Comparison of ENCODE assay signal across 9 mouse cellular contexts in genomic region chr9:53990921-53991320, GRCm38 (mm10). TPM values are rescaled to one million over a fixed set of nuclear protein-coding genes. Genes with fewer than 3 reads are reported as not detected.
DNase-seq lines count a peak whose midpoint lies in the region; ATAC-seq and TF ChIP-seq lines count a peak whose summit lies in the region.
"Had no signal": no experiment of that assay in that cellular context is flagged by ENCODE, and none has a peak within 500 bp of the region (broad histone marks: within the 10 kb centered on the region; RNA-seq: fewer than 3 reads in every experiment).

No protein-coding gene starts in this region.

- DNase-seq in gastrocnemius, postnatal 10 days = peak; percentile 25
- no peak for DNase-seq in gastrocnemius, adult 8-10 months (ENCODE audit: low spot score in 2 of 2)
- DNase-seq in c-Kit-positive CD71-negative TER-119-negative erythroid progenitor cells, embryonic 14.5 days (ENCODE audit: low read depth) = peak; percentile 23
- DNase-seq in forelimb bud, embryonic 11.5 days (ENCODE audit: low read depth, low spot score) = peak; percentile 70
- peak; percentile 35 to 37 for DNase-seq in kidney, postnatal 4 days
- DNase-seq in urinary bladder, postnatal 36 days (ENCODE audit: low spot score in 2 of 2) = no peak

- H3K79me3 ChIP-seq in C2C12 (ENCODE audit: low read depth) = no peaks in the 10 kb centered on the region

- H3K36me3 ChIP-seq in C2C12 (ENCODE audit: control insufficient read depth, insufficient read depth) = no peaks in the 10 kb centered on the region
- H3K36me3 ChIP-seq in midbrain, embryonic 15.5 days (replicated peaks) = no peaks in the 10 kb centered on the region
- H3K36me3 ChIP-seq: liver, embryonic 15.5 days had no signal

- H3K27me3 ChIP-seq in C2C12 (ENCODE audit: control insufficient read depth, insufficient read depth, insufficient read length) = no peaks in the 10 kb centered on the region
- no peaks in the 10 kb centered on the region for H3K27me3 ChIP-seq in midbrain, embryonic 15.5 days (replicated peaks)
- H3K27me3 ChIP-seq: liver, embryonic 15.5 days had no signal

- H3K9ac ChIP-seq in midbrain, embryonic 15.5 days = no peak overlapping the region
- H3K9ac ChIP-seq: liver, embryonic 15.5 days had no signal

- H3ac ChIP-seq in C2C12 (ENCODE audit: control insufficient read depth, insufficient read length, low read depth) = no peak overlapping the region

- peak; percentile 87 for ATAC-seq in midbrain, embryonic 15.5 days (replicated peaks)

- no peak overlapping the region for H3K4me3 ChIP-seq in C2C12 (ENCODE audit: insufficient read depth, poor library complexity, severe bottlenecking)
- no peak overlapping the region for H3K4me3 ChIP-seq in midbrain, embryonic 15.5 days
- H3K4me3 ChIP-seq: liver, embryonic 15.5 days had no signal

- no peaks in the 10 kb centered on the region; the same call in 1 of the 2 replicates for H3K4me1 ChIP-seq in midbrain, embryonic 15.5 days
- H3K4me1 ChIP-seq: liver, embryonic 15.5 days had no signal

- TF ChIP-seq CTCF in C2C12 (IDR thresholded peaks at IDR 0.05; ENCODE audit: control insufficient read depth, insufficient read depth, insufficient read length) = peak; percentile 35

- 6% methylated on average over 3 of the region's 3 CpGs for WGBS in midbrain, embryonic 15.5 days

- no peaks in the 10 kb centered on the region for H3K79me2 ChIP-seq in C2C12 (ENCODE audit: control insufficient read depth, insufficient read depth)

- no peak overlapping the region for H3K27ac ChIP-seq in midbrain, embryonic 15.5 days
- H3K27ac ChIP-seq: liver, embryonic 15.5 days had no signal

- H3K9me3 ChIP-seq in midbrain, embryonic 15.5 days = no peaks in the 10 kb centered on the region
- H3K9me3 ChIP-seq: liver, embryonic 15.5 days had no signal

- no peak overlapping the region for H3K4me2 ChIP-seq in midbrain, embryonic 15.5 days
- H3K4me2 ChIP-seq: liver, embryonic 15.5 days had no signal

TF ChIP-seq in C2C12, 6 proteins besides CTCF, POLR2A, EP300 and RAD21:
- no peak for TF ChIP-seq USF1 (IDR thresholded peaks at IDR 0.05; ENCODE audit: low read depth)
- TF ChIP-seq MYOG (IDR thresholded peaks at IDR 0.05; ENCODE audit: control insufficient read depth, extremely low read depth, insufficient read length) = no peak
- no peak for TF ChIP-seq MYOD1 (IDR thresholded peaks at IDR 0.05; ENCODE audit: control insufficient read depth, insufficient read length, low read depth)
- no peak for TF ChIP-seq FOSL1 (IDR thresholded peaks at IDR 0.05; ENCODE audit: insufficient read depth, low read length, poor library complexity, severe bottlenecking)
- no peak for TF ChIP-seq MAX (IDR thresholded peaks at IDR 0.05)
- no peak for TF ChIP-seq CEBPB (IDR thresholded peaks at IDR 0.05; ENCODE audit: low read depth)
TF ChIP-seq in C2C12: peak in this region for 0.

RNA-seq across cellular contexts. Expression of gene Elmod1, which starts 15.8 kb away (rescaled TPM):
- under 1 TPM in 1 of 2 experiments, not detected in 1; 0.45 TPM for total RNA-seq in gastrocnemius, postnatal 10 days (2021)
- total RNA-seq in gastrocnemius, adult 8-10 months (2022) = not detected
- not detected for polyA plus RNA-seq in C2C12 (2012; fragmentation: generic; extraction: Trizol)
- polyA plus RNA-seq in midbrain, embryonic 15.5 days (2015; fragmentation: Nextera tagmentation; extraction: Ambion mirVana) = 17.9 and 22.6 TPM in 2 replicates
- polyA plus RNA-seq: liver, embryonic 15.5 days had no signal

Comparison
In these comparisons a context has a peak if more than half of its experiments do, and no peak if none do; other contexts are left out.
1. DNase-seq: peak in gastrocnemius, postnatal 10 days (single experiment), c-Kit-positive CD71-negative TER-119-negative erythroid progenitor cells, embryonic 14.5 days (single experiment), forelimb bud, embryonic 11.5 days (single experiment) and kidney, postnatal 4 days (2 of 2); none in gastrocnemius, adult 8-10 months (0 of 2) and urinary bladder, postnatal 36 days (0 of 2).